Mouse (Mus musculus) kidney, adult 2 months (tissue): Measurements from ENCODE around the gene Fbxo41. TPM values are rescaled to one million over a fixed set of nuclear protein-coding genes. Genes with fewer than 3 reads are reported as not detected.

Experiments
- DNase-seq: peaks from one replicate; pipeline ENCODE4 v3.0.0; 2021
- H3K27ac ChIP-seq: fragments of 200-500 bp; 2 replicates; pipeline ENCODE4 v1.5.1; 2012; ENCODE audit warnings: low read depth, low read length, control low read depth, inconsistent platforms; ENCODE audit not compliant: insufficient read depth
- H3K27me3 ChIP-seq: fragments of 200-500 bp; replicated peaks from 2 replicates; pipeline ENCODE4 v1.6.1; 2012; ENCODE audit warnings: mild to moderate bottlenecking, moderate library complexity, low read length, inconsistent platforms; ENCODE audit not compliant: control insufficient read depth, insufficient read depth
- H3K36me3 ChIP-seq: fragments of 200-500 bp; 2 replicates; pipeline ENCODE4 v1.6.1; 2012; ENCODE audit warnings: mild to moderate bottlenecking, moderate library complexity, low read length, inconsistent platforms; ENCODE audit not compliant: control insufficient read depth, insufficient read depth
- H3K4me1 ChIP-seq: fragments of 200-500 bp; 2 replicates; pipeline ENCODE4 v1.6.1; 2011; ENCODE audit warnings: low read length; ENCODE audit not compliant: control insufficient read depth, insufficient read depth
- H3K4me3 ChIP-seq: fragments of 200-500 bp; 2 replicates; pipeline ENCODE4 v1.5.1; 2011; ENCODE audit warnings: mild to moderate bottlenecking, low read depth, low read length, control low read depth; ENCODE audit not compliant: insufficient read depth
- CTCF ChIP-seq: fragments of 200-500 bp; conservative IDR thresholded peaks from 2 replicates; pipeline ENCODE4 v1.5.1; 2011; ENCODE audit warnings: low read depth, mild to moderate bottlenecking, control low read depth, low read length, moderate library complexity, mixed read lengths; ENCODE audit not compliant: insufficient read depth, insufficient read length
- POLR2A ChIP-seq: fragments of 200-500 bp; IDR thresholded peaks from one replicate; pipeline ENCODE4 v1.6.1; 2011; ENCODE audit warnings: low read depth, low read length, control low read depth
- WGBS: fragments of 180-500 bp; shearing (Covaris S2); methylation state at CpG from one replicate; pipeline ENCODE4 v1.1.7; 2018; 5-methylcytosine and 5-hydroxymethylcytosine counted together
- polyA plus RNA-seq: library from polyadenylated mRNA; depleted of rRNA; stranded (reverse); fragments of >200 nt; gene quantifications from 2 replicates; pipeline ENCODE4 v1.2.3, GENCODE M21; 2012

Fbxo41 gene
- polyA plus RNA-seq, 1 experiment = 0.08 TPM

- WGBS = 79% methylated on average over 4 of the region's 4 CpGs
- H3K4me1 ChIP-seq = no peaks in the 10 kb centered on the region
- no peak overlapping the region for H3K27ac ChIP-seq
- no peak overlapping the region for H3K4me3 ChIP-seq
- no peak for DNase-seq
- no peaks in the 10 kb centered on the region for H3K36me3 ChIP-seq
- TF ChIP-seq CTCF (no peak), POLR2A (no peak)
- no peaks in the 10 kb centered on the region for H3K27me3 ChIP-seq
Observed at GRCm38 (mm10) chr6:85490252-85490651, 12.5 kb downstream of the Fbxo41 start.

GRCm38 (mm10) chr6:85489717-85490116 lies 13.1 kb downstream of the Fbxo41 start:
- H3K4me3 ChIP-seq = no peak overlapping the region
- H3K27me3 ChIP-seq = no peaks in the 10 kb centered on the region
- H3K4me1 ChIP-seq = no peaks in the 10 kb centered on the region
- H3K36me3 ChIP-seq = no peaks in the 10 kb centered on the region
- TF ChIP-seq CTCF = no peak
- no peak for TF ChIP-seq POLR2A
- no peak for DNase-seq
- WGBS = 80% methylated on average over 3 of the region's 3 CpGs
- H3K27ac ChIP-seq = no peak overlapping the region

GRCm38 (mm10) chr6:85488510-85488909 lies 14.3 kb downstream of the Fbxo41 start:
- H3K27me3 ChIP-seq = no peaks in the 10 kb centered on the region
- no peaks in the 10 kb centered on the region for H3K36me3 ChIP-seq
- H3K4me3 ChIP-seq = no peak overlapping the region
- no peaks in the 10 kb centered on the region for H3K4me1 ChIP-seq
- TF ChIP-seq CTCF (no peak), POLR2A (no peak)
- DNase-seq = no peak
- WGBS = 65% methylated on average over 4 of the region's 4 CpGs
- H3K27ac ChIP-seq = no peak overlapping the region

- TF ChIP-seq CTCF = no peak
- no peak for TF ChIP-seq POLR2A
- no peak for DNase-seq
- H3K4me3 ChIP-seq = no peak overlapping the region
- no peaks in the 10 kb centered on the region for H3K4me1 ChIP-seq
- H3K27me3 ChIP-seq = no peaks in the 10 kb centered on the region
- no peak overlapping the region for H3K27ac ChIP-seq
- 83% methylated on average over 2 of the region's 2 CpGs for WGBS
- H3K36me3 ChIP-seq = no peaks in the 10 kb centered on the region
Observed at GRCm38 (mm10) chr6:85485738-85486137, 17.1 kb downstream of the Fbxo41 start.

GRCm38 (mm10) chr6:85483843-85484721 lies 18.7 kb downstream of the Fbxo41 start:
- 3% methylated on average over 92 of the region's 92 CpGs for WGBS
- no peak overlapping the region for H3K27ac ChIP-seq
- TF ChIP-seq POLR2A = no peak
- no peak for TF ChIP-seq CTCF
- no peaks in the 10 kb centered on the region for H3K36me3 ChIP-seq
- no peak for DNase-seq
- no peaks in the 10 kb centered on the region for H3K4me1 ChIP-seq
- H3K4me3 ChIP-seq = no peak overlapping the region
- no peaks in the 10 kb centered on the region for H3K27me3 ChIP-seq

- no peaks in the 10 kb centered on the region for H3K36me3 ChIP-seq
- TF ChIP-seq POLR2A (no peak), CTCF (no peak)
- no peaks in the 10 kb centered on the region for H3K27me3 ChIP-seq
- no peak overlapping the region for H3K27ac ChIP-seq
- 36% methylated on average over 16 of the region's 16 CpGs for WGBS
- no peak overlapping the region for H3K4me3 ChIP-seq
- H3K4me1 ChIP-seq = no peaks in the 10 kb centered on the region
- DNase-seq = peak; percentile 12
Observed at GRCm38 (mm10) chr6:85480685-85481084, 22.1 kb downstream of the Fbxo41 start.

- Histone ChIP-seq H3K4me3 (no peak overlapping the region), H3K27ac (no peak overlapping the region), H3K36me3 (no peaks in the 10 kb centered on the region), H3K4me1 (no peaks in the 10 kb centered on the region), H3K27me3 (no peaks in the 10 kb centered on the region)
- WGBS = 79% methylated on average over 5 of the region's 5 CpGs
- TF ChIP-seq POLR2A = no peak
- no peak for DNase-seq
Observed at GRCm38 (mm10) chr6:85479979-85480378, 22.8 kb downstream of the Fbxo41 start.
